Mouse (Mus musculus) neural tube, embryonic 10.5 days (tissue): ENCODE measurements at regions not wholly inside any gene's neighbourhood (a gene's known extent, or its start where the extent isn't known, plus 50 kb on each side); places are given as distances from the start of the nearest gene placed in this dataset.

ENCODE experiments used
- DNase-seq: peaks from one replicate; pipeline ENCODE4 v3.0.0-alpha.2; 2017; ENCODE audit warnings: low spot score; ENCODE audit errors: extremely low spot score

DNA sequence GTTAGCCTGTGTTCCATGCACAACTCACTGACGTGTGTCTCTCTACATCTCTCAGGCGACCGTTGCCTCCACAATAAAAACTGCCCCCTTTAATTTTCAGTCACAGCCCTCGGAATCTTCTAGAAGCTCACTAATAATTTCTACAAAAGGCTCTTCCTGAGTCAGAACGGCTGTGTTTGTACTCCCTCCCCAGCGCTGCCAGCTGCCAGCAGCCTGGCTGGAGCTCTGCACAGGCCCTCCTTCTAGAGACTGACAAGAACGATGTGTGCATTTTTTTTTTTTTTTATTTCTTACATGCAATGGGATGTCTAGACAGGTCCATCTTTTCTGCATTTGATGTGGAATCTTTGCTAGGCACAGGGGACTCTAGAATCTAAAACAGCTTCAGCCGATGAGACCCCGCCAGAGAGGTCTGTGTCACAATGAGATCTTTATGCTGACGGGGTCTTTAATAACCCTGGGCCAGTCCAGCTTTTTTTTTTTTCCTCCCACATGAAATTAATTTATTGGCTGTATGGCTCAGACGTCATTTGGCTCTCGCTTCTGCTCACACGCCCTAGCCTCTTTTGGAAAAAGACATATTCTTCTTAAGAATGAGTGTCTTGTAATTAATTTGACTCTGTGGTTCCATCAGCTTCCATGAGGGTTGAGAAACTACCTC is 185.8 kb upstream of the Zfp507 start:
- DNase-seq = no peak

DNA sequence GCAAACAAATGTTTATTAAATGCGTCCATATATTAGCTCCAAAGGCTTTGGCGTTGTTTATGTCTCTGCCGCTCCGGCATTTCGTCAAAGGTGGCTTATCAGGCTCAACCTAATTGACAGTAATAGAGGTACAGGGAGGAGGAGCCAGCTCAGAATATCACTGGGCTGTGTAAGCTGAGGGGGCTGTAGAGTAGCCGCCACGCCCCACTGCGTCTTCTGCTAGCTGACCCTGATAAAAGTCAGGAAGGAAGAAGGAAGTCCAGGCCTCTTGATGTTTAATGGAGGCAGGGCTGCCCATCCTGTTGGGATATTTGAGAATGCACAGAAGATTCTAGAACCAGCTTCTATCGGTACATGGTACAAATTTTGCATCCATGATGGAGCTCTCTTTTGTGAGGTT is 175.2 kb upstream of the Zfp507 start:
- no peak for DNase-seq

- no peak for DNase-seq
Observed at GRCm38 (mm10) chr7:35958731-35959130, 155.9 kb upstream of the Zfp507 start.

GRCm38 (mm10) chr7:35958052-35958451 is 155.2 kb upstream of the Zfp507 start:
- DNase-seq = no peak

DNA sequence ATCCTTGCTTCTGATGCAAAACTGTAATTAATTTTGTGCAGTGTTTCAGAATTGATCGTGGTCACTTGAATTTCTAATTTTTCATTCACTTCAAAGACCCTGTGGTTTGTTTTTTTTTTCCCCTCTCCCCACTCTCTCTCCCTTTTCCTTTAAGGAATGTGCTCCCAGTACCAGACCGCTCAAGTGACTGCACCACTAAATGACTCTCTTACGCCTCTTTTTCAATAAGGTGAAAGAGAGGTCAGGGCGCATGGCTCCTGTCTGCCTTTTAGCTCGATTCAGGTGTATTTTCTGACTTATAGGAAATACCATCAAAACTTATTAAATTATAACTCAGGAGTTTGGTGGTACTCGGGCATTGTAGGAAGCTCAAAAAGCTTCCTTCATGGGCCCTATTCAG is 146.0 kb upstream of the Zfp507 start:
- no peak for DNase-seq

- DNase-seq = peak; percentile 38
Observed at GRCm38 (mm10) chr7:35948389-35948788, 145.6 kb upstream of the Zfp507 start.

DNA sequence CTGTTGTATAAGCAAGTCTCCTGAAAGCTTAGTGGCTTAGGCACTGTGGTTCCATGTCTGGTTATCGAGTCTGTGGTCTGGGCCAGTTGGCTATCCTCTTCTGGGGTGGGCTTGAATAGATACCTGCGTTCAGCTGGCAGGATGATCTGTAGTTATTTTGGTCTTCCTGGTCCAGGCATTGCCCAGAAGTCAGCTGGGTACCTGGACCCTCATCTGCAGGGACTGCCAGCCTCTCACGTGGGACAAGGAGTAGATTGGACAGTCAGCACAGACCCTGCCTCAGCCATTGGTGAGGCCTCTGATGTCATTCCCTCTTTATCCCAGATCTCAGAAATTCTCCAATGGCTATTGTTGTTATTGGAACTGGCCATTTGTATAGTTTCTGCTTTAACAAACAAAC is 138.3 kb upstream of the Zfp507 start:
- no peak for DNase-seq

DNA sequence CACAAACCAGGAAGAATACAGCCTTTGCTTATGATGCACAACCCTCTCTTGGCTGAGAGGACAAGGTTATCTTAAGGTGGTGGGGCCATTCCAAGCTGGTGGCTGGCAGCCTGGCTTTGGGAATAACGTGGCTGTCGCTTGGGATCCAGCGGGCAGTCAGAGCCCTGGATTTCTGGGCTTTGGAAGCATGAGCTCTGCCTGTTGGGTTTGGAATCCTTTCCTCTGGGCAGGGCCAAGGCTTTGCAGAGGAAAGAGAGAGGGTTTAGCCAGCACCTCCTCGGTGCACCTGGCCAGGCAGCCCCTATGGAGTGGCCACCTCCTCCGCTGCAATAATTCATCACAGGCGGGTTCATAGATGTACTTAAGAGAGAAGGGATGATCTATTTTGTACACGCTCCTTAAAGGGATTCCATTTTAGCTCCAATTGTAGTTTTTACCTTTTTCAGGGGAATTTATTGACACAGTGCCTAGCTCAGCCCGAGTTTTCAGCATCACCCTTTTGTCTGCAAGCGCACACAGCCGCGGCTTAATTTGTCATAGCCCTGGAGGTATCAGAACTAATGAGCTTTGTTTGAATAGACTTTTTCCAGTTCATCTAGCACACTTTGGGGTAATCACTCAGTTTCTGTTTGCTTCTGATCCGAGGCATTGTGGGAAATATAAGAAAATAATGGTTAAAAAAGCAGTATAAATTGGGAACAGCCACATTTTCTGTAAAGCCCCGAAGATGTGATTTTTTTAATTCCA is 135.5 kb upstream of the Zfp507 start:
- DNase-seq = no peak

- DNase-seq = no peak
Observed at GRCm38 (mm10) chr7:35926749-35927148, 123.9 kb upstream of the Zfp507 start.

DNA sequence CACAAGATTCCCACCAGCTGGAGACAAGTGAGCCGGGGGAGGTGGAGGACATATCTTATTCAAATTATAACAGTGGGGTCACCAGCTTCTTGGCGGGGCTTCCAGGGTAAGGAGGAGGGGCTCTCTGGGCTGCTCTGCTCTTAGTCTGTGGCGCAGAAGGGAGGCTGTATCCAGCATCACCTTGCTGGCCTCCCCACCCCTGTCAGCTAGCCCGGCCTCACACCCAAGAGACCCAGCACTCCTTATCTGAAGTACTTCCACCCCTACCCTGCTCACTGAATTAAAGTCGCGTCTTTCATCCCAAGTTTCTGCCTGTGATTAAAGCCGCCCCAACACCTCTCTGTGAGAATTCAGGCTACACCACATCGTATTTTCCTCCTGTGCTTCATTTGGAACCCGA is 119.8 kb upstream of the Zfp507 start:
- DNase-seq = no peak

DNA sequence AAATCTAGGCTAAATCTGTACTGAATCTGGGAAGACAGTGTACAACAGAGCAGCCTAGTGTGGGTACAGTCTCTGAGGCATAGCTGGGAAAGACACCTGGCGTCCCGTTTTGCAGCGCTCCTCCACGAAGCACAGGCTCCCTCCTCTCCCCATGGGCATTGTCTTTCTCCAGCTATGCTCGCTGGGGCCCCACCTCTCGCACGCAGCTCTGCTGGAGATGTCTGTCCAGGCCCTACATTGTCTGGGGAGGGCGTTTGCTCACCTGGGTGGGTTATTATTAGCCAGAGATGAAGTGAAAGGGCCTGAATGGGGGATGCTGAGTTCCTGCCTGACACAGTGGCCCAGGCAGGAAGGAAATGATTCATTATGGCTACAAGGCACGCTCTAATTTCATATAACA is 118.1 kb upstream of the Zfp507 start:
- DNase-seq = no peak

- DNase-seq = no peak
Observed at GRCm38 (mm10) chr7:35920194-35920609, 117.4 kb upstream of the Zfp507 start.

GRCm38 (mm10) chr7:35910109-35910706 is 107.4 kb upstream of the Zfp507 start:
- DNase-seq = no peak

GRCm38 (mm10) chr7:35901942-35902381 is 99.2 kb upstream of the Zfp507 start:
- peak; percentile 80 for DNase-seq

- no peak for DNase-seq
Observed at GRCm38 (mm10) chr7:35898701-35899445, 96.1 kb upstream of the Zfp507 start.

DNA sequence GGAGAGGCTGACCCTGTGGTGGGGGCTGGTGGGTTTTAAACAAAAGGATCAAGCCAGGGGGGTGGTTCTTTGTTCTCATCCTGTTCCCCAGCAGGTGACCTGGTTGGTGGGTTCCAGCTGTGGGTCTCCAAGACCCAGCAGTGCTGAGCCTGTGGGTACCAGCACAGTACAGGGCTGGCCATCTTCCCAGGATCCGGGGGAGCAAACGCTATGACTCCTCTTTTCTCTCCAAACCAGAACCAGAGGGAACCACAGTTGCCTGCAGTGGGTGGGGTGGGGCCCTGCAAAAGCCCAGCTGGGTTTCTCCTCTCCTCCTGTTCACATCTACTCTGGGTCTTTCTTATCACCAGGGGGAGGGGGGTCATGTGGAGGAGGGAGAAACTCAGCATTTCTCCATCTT is 90.5 kb upstream of the Zfp507 start:
- DNase-seq = no peak

DNA sequence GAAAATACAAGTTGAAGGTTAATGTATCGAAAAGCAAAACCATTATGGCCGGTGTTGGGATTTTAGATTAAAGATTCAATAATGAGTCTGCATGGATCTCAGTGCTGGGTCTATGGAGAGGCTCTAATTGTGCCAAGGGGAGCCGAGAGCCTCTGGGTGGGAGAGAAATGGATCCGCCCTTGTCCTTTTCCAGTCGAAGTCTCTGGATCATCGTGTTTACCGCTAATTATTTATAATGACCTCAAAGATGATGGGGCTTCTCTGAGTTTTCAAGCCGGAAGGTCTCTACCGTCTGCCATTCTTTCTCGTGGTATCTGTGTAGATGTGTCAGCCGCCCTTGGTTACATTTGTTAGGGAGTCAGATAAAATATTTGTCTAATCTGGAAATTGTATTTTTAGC is 83.2 kb upstream of the Zfp507 start:
- no peak for DNase-seq

GRCm38 (mm10) chr7:35879755-35880304 is 77.0 kb upstream of the Zfp507 start:
- peak; percentile 85 for DNase-seq

DNA sequence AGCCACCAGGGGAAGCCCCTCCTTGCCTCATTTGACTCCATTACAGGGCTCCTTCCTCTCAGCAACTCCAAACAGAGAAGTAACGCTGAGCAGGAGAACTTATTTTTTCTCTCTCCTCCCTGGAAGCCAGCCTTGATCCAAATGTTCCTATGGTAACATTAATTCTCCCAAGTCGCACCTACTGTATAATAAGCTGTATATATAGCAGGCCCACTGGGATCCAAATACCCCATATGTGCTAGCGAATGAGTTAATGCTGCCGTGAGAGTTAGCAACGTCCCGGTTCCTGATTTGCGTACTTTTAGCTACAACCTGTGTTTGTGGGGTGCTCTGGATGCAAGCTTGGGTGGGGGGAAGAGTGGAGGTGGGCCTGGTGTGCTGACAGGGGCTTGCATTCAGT is 75.4 kb upstream of the Zfp507 start:
- no peak for DNase-seq

- no peak for DNase-seq
Observed at GRCm38 (mm10) chr7:35861049-35861448, 58.2 kb upstream of the Zfp507 start.

GRCm38 (mm10) chr7:35859601-35860000 is 56.8 kb upstream of the Zfp507 start:
- peak; percentile 53 for DNase-seq

GRCm38 (mm10) chr7:35857693-35858092 is 54.9 kb upstream of the Zfp507 start:
- no peak for DNase-seq
